Comparison of ENCODE assay signal across 9 mouse cellular contexts in genomic region chr10:100065529-100066301, GRCm38 (mm10). TPM values are rescaled to one million over a fixed set of nuclear protein-coding genes. Genes with fewer than 3 reads are reported as not detected.
DNase-seq lines count a peak whose midpoint lies in the region; ATAC-seq and TF ChIP-seq lines count a peak whose summit lies in the region.
"Had no signal": no experiment of that assay in that cellular context is flagged by ENCODE, and none has a peak within 500 bp of the region (broad histone marks: within the 10 kb centered on the region; RNA-seq: fewer than 3 reads in every experiment).

No protein-coding gene starts in this region.

- H3K27me3 ChIP-seq in heart, adult 2 months (ENCODE audit: control insufficient read depth, insufficient read depth, low read length), result no peaks in the 10 kb centered on the region
- H3K27me3 ChIP-seq in heart, embryonic 10.5 days (ENCODE audit: insufficient read depth, poor library complexity, severe bottlenecking), result no peaks in the 10 kb centered on the region
- H3K27me3 ChIP-seq in midbrain, embryonic 15.5 days (replicated peaks), result no peaks in the 10 kb centered on the region

- no peak for TF ChIP-seq CTCF in heart, adult 2 months (IDR thresholded peaks at IDR 0.05)
- TF ChIP-seq CTCF in cortical plate, adult 2 months (IDR thresholded peaks at IDR 0.05; ENCODE audit: extremely low read depth, insufficient read depth, low read length), result no peak

- H3K4me2 ChIP-seq in midbrain, embryonic 15.5 days, result no peak overlapping the region; the same call in 1 of the 2 replicates

- H3K27ac ChIP-seq in heart, adult 2 months, result peak overlapping the region; percentile 77
- no peak overlapping the region for H3K27ac ChIP-seq in heart, embryonic 10.5 days
- H3K27ac ChIP-seq in cortical plate, adult 2 months (ENCODE audit: insufficient read depth, low read length), result peak overlapping the region; percentile 86; the same call in 1 of the 2 replicates
- no peak overlapping the region for H3K27ac ChIP-seq in midbrain, embryonic 15.5 days

- peak overlapping the region; percentile 40; the same call in 1 of the 2 replicates for H3K9ac ChIP-seq in heart, adult 2 months (ENCODE audit: low read depth, low read length)
- no peak overlapping the region for H3K9ac ChIP-seq in midbrain, embryonic 15.5 days

- H3K4me1 ChIP-seq in heart, adult 2 months (ENCODE audit: control insufficient read depth, insufficient read depth, low read length), result peaks cover 2% of the 10 kb centered on the region
- no peaks in the 10 kb centered on the region for H3K4me1 ChIP-seq in heart, embryonic 10.5 days
- H3K4me1 ChIP-seq in cortical plate, adult 2 months (ENCODE audit: control insufficient read depth, insufficient read depth, low read length), result no peaks in the 10 kb centered on the region
- H3K4me1 ChIP-seq in midbrain, embryonic 15.5 days, result peaks cover 5% of the 10 kb centered on the region; the same call in 1 of the 2 replicates

- peaks cover 55% of the 10 kb centered on the region for H3K36me3 ChIP-seq in heart, adult 2 months (ENCODE audit: control insufficient read depth, insufficient read depth, low read length)
- no peaks in the 10 kb centered on the region for H3K36me3 ChIP-seq in heart, embryonic 10.5 days
- H3K36me3 ChIP-seq in midbrain, embryonic 15.5 days (replicated peaks), result no peaks in the 10 kb centered on the region

- intact Hi-C loops in heart, adult 2 months (cut with DNase I), result loop anchor here (5.0 kb wide), 2 partner anchors 48 to 102 kb away; partner anchors contain the start of gene Kitl
- intact Hi-C loops in heart, postnatal 36 days (cut with DNase I), result no loop called here

- WGBS in heart, adult 2 months, result 47% methylated on average over 12 of the region's 12 CpGs
- WGBS in heart, embryonic 10.5 days, result 71% methylated on average over 12 of the region's 12 CpGs
- 16% methylated on average over 12 of the region's 12 CpGs for WGBS in midbrain, embryonic 15.5 days

- no peaks in the 10 kb centered on the region for H3K9me3 ChIP-seq in heart, embryonic 10.5 days
- no peaks in the 10 kb centered on the region for H3K9me3 ChIP-seq in midbrain, embryonic 15.5 days

- peak; percentile 62; the same call in 1 of the 2 replicates for TF ChIP-seq EP300 in heart, adult 2 months (IDR thresholded peaks at IDR 0.05; ENCODE audit: insufficient read depth, low read depth, low read length)

- ATAC-seq in midbrain, embryonic 15.5 days (replicated peaks), result peak; percentile 74
- ATAC-seq in megakaryocyte, adult 5-6 weeks (ENCODE audit: poor library complexity, severe bottlenecking), result no peak

- TF ChIP-seq POLR2A in heart, adult 2 months (IDR thresholded peaks at IDR 0.05; ENCODE audit: insufficient read depth, low read depth, low read length), result no peak
- no peak for TF ChIP-seq POLR2A in cortical plate, adult 2 months (IDR thresholded peaks at IDR 0.05; ENCODE audit: extremely low read depth, insufficient read depth, low read length)

- H3K4me3 ChIP-seq in heart, adult 2 months, result peak overlapping the region; percentile 25; the same call in 1 of the 2 replicates
- H3K4me3 ChIP-seq in heart, embryonic 10.5 days, result no peak overlapping the region
- H3K4me3 ChIP-seq in cortical plate, adult 2 months (ENCODE audit: insufficient read depth, low read length), result no peak overlapping the region
- H3K4me3 ChIP-seq in midbrain, embryonic 15.5 days, result no peak overlapping the region

- no peaks in the 10 kb centered on the region for H3K79me2 ChIP-seq in heart, adult 2 months (replicated peaks; ENCODE audit: control insufficient read depth, insufficient read depth, low read length)

- peak; percentile 35 to 54 for DNase-seq in heart, adult 2 months
- no peak for DNase-seq in heart, embryonic 10.5 days (ENCODE audit: low spot score)
- DNase-seq in heart, postnatal 36 days, result peak; percentile 26 to 28
- DNase-seq in left cerebral cortex, adult 11 months (ENCODE audit: low spot score), result no peak
- DNase-seq in adrenal gland, adult 8-10 months, result no peak

RNA-seq across cellular contexts. Expression of gene Kitl, which starts 50.3 kb away (rescaled TPM):
- 10 to 100 TPM; 60.0 to 62.5 TPM for total RNA-seq in heart, adult 2 months (2021)
- 21.6 and 53.9 TPM in 2 replicates for polyA plus RNA-seq in heart, adult 2 months (2012; rRNA removed)
- 14.9 and 22.2 TPM in 2 replicates for polyA plus RNA-seq in heart, embryonic 10.5 days (2016; fragmentation: Nextera tagmentation; extraction: Ambion mirVana)
- 20.5 and 21.2 TPM in 2 replicates for polyA plus RNA-seq in cortical plate, adult 2 months (2012; rRNA removed)
- 10 to 100 TPM; 60.9 to 70.1 TPM for total RNA-seq in heart, postnatal 36 days (2021)
- polyA plus RNA-seq in midbrain, embryonic 15.5 days (2015; fragmentation: Nextera tagmentation; extraction: Ambion mirVana), result 33.4 and 44.8 TPM in 2 replicates
- total RNA-seq in megakaryocyte, adult 5-6 weeks (2015), result 0.47 and 0.57 TPM in 2 replicates
- total RNA-seq in megakaryocyte, adult 5-6 weeks (2017), result 0.41 and 0.48 TPM in 2 replicates
- total RNA-seq in adrenal gland, adult 8-10 months (2022), result 10 to 100 TPM; 19.6 to 26.7 (median 22.6) TPM
- total RNA-seq: MEL had no signal

Comparison
In these comparisons a context has a peak if more than half of its experiments do, and no peak if none do; other contexts are left out.
1. DNase-seq: peak in heart, adult 2 months (2 of 2) and heart, postnatal 36 days (2 of 2); none in heart, embryonic 10.5 days (single experiment), left cerebral cortex, adult 11 months (single experiment) and adrenal gland, adult 8-10 months (single experiment).
2. H3K27ac ChIP-seq: peak in heart, adult 2 months (single experiment) and cortical plate, adult 2 months (single experiment); none in heart, embryonic 10.5 days (single experiment) and midbrain, embryonic 15.5 days (single experiment).
3. RNA of gene Kitl, which starts 50.3 kb away (total RNA-seq): 60.9 to 70.1 TPM in heart, postnatal 36 days, 60.0 to 62.5 TPM in heart, adult 2 months and 19.6 to 26.7 TPM in adrenal gland, adult 8-10 months; 0.41 to 0.57 TPM in megakaryocyte, adult 5-6 weeks; every median in the first group is over 10 times any median in the second.